Mouse (Mus musculus) heart, adult 2 months (tissue): ENCODE measurements at regions not wholly inside any gene's neighbourhood (a gene's known extent, or its start where the extent isn't known, plus 50 kb on each side); places are given as distances from the start of the nearest gene placed in this dataset.

Experiments used
- CTCF ChIP-seq: fragments of 200-600 bp; IDR thresholded peaks from 2 replicates; pipeline ENCODE4 v1.8.1; 2022; ENCODE audit warnings: antibody characterized with exemption, mild to moderate bottlenecking, moderate library complexity
- POLR2A ChIP-seq: fragments of 200-500 bp; IDR thresholded peaks from 2 replicates; pipeline ENCODE4 v1.6.1; 2011; ENCODE audit warnings: mild to moderate bottlenecking, low read depth, low read length, control low read depth; ENCODE audit not compliant: insufficient read depth

- TF ChIP-seq POLR2A (no peak), CTCF (no peak)
These were observed 289.8 kb downstream of the Cmpk2 start for GRCm38 (mm10) chr12:26758657-26759325.
